Mouse (Mus musculus) midbrain, embryonic 11.5 days (tissue): ENCODE measurements at regions not wholly inside any gene's neighbourhood (a gene's known extent, or its start where the extent isn't known, plus 50 kb on each side); places are given as distances from the start of the nearest gene placed in this dataset.

ENCODE experiments used
- ATAC-seq: fragments of 200-750 bp; cut with Nextera tagmentation; 2 replicates; pipeline ENCODE4 v1.8.0; 2017; ENCODE audit warnings: moderate TSS enrichment, moderate library complexity; ENCODE audit not compliant: low FRiP score
- DNase-seq: peaks from one replicate; pipeline ENCODE4 v3.0.0; 2015; ENCODE audit warnings: low spot score; ENCODE audit errors: missing footprints
- H3K27ac ChIP-seq: fragments of 300-500 bp; sonication (generic); 2 replicates; pipeline ENCODE4 v1.5.1; 2014; ENCODE audit warnings: low read depth, low read length
- H3K27me3 ChIP-seq: fragments of 300-500 bp; sonication (generic); 2 replicates; pipeline ENCODE4 v1.6.1; 2014; ENCODE audit warnings: mild to moderate bottlenecking, low read length, moderate library complexity, mixed read lengths; ENCODE audit not compliant: control insufficient read depth, insufficient read depth
- H3K36me3 ChIP-seq: fragments of 300-500 bp; sonication (generic); 2 replicates; pipeline ENCODE4 v1.6.1; 2014; ENCODE audit warnings: mild to moderate bottlenecking, low read length, moderate library complexity, mixed read lengths; ENCODE audit not compliant: control insufficient read depth, insufficient read depth
- H3K4me1 ChIP-seq: fragments of 300-500 bp; sonication (generic); 2 replicates; pipeline ENCODE4 v1.6.1; 2014; ENCODE audit warnings: low read length; ENCODE audit not compliant: control insufficient read depth, insufficient read depth
- H3K4me2 ChIP-seq: fragments of 300-500 bp; sonication (generic); 2 replicates; pipeline ENCODE4 v1.6.1; 2014; ENCODE audit warnings: mild to moderate bottlenecking, moderate library complexity
- H3K4me3 ChIP-seq: fragments of 300-500 bp; sonication (generic); 2 replicates; pipeline ENCODE4 v1.5.1; 2014; ENCODE audit warnings: low read depth, low read length
- H3K9ac ChIP-seq: fragments of 300-500 bp; sonication (generic); 2 replicates; pipeline ENCODE4 v1.6.1; 2014; ENCODE audit warnings: low read length
- H3K9me3 ChIP-seq: fragments of 300-500 bp; sonication (generic); 2 replicates; pipeline ENCODE4 v1.6.1; 2016; ENCODE audit warnings: low read length; ENCODE audit not compliant: control insufficient read depth
- WGBS: fragments of 180-500 bp; shearing (Covaris S2); extraction: QIAGEN DNeasy Blood & Tissue Kit; methylation state at CpG from one replicate; pipeline ENCODE4 v1.1.7; 2014; 5-methylcytosine and 5-hydroxymethylcytosine counted together

- H3K9ac ChIP-seq, result no peak overlapping the region
- no peak overlapping the region for H3K27ac ChIP-seq
- no peak overlapping the region for H3K4me3 ChIP-seq
- H3K4me2 ChIP-seq, result no peak overlapping the region
- H3K36me3 ChIP-seq, result no peaks in the 10 kb centered on the region
- 77% methylated on average over 8 of the region's 8 CpGs for WGBS
- DNase-seq (no peak), ATAC-seq (no peak)
- H3K9me3 ChIP-seq, result no peaks in the 10 kb centered on the region
- no peaks in the 10 kb centered on the region for H3K4me1 ChIP-seq
- H3K27me3 ChIP-seq, result no peaks in the 10 kb centered on the region
Measured at GRCm38 (mm10) chr16:63225097-63225496, 371.0 kb downstream of the Pros1 start.

GRCm38 (mm10) chr16:63229135-63229534 lies 375.0 kb downstream of the Pros1 start:
- DNase-seq (no peak), ATAC-seq (no peak)
- Histone ChIP-seq H3K36me3 (no peaks in the 10 kb centered on the region), H3K27me3 (no peaks in the 10 kb centered on the region), H3K27ac (no peak overlapping the region), H3K4me3 (no peak overlapping the region), H3K9me3 (no peaks in the 10 kb centered on the region), H3K9ac (no peak overlapping the region), H3K4me2 (no peak overlapping the region), H3K4me1 (no peaks in the 10 kb centered on the region)
- 42% methylated on average over 1 of the region's 1 CpGs for WGBS

GRCm38 (mm10) chr16:63229567-63229966 lies 375.5 kb downstream of the Pros1 start:
- ATAC-seq (no peak), DNase-seq (no peak)
- Histone ChIP-seq H3K9me3 (no peaks in the 10 kb centered on the region), H3K9ac (no peak overlapping the region), H3K27me3 (no peaks in the 10 kb centered on the region), H3K4me3 (no peak overlapping the region), H3K36me3 (no peaks in the 10 kb centered on the region), H3K27ac (no peak overlapping the region), H3K4me1 (no peaks in the 10 kb centered on the region), H3K4me2 (no peak overlapping the region)
- WGBS, result 77% methylated on average over 3 of the region's 3 CpGs

- H3K36me3 ChIP-seq, result no peaks in the 10 kb centered on the region
- no peak overlapping the region for H3K4me2 ChIP-seq
- ATAC-seq (peak; percentile 74), DNase-seq (no peak)
- no peaks in the 10 kb centered on the region for H3K4me1 ChIP-seq
- H3K27ac ChIP-seq, result no peak overlapping the region
- no peaks in the 10 kb centered on the region for H3K9me3 ChIP-seq
- H3K4me3 ChIP-seq, result no peak overlapping the region
- no peaks in the 10 kb centered on the region for H3K27me3 ChIP-seq
- WGBS, result 43% methylated on average over 5 of the region's 5 CpGs
- no peak overlapping the region for H3K9ac ChIP-seq
Measured at GRCm38 (mm10) chr16:63270173-63270572, 416.1 kb downstream of the Pros1 start.

GRCm38 (mm10) chr16:63277556-63277955 lies 423.4 kb downstream of the Pros1 start:
- Histone ChIP-seq H3K4me3 (no peak overlapping the region), H3K9me3 (no peaks in the 10 kb centered on the region), H3K4me2 (no peak overlapping the region), H3K36me3 (no peaks in the 10 kb centered on the region), H3K27me3 (no peaks in the 10 kb centered on the region), H3K9ac (no peak overlapping the region), H3K4me1 (no peaks in the 10 kb centered on the region), H3K27ac (no peak overlapping the region)
- WGBS, result 76% methylated on average over 1 of the region's 1 CpGs
- DNase-seq, result no peak
- ATAC-seq, result no peak

- no peak for DNase-seq
- ATAC-seq, result peak; percentile 65; the same call in 1 of the 2 replicates
Measured at GRCm38 (mm10) chr16:63278259-63278697, 424.2 kb downstream of the Pros1 start.

GRCm38 (mm10) chr16:63287655-63288054 lies 433.5 kb downstream of the Pros1 start:
- Histone ChIP-seq H3K4me1 (no peaks in the 10 kb centered on the region), H3K27me3 (no peaks in the 10 kb centered on the region), H3K4me3 (no peak overlapping the region), H3K27ac (no peak overlapping the region), H3K9ac (no peak overlapping the region), H3K4me2 (no peak overlapping the region), H3K9me3 (no peaks in the 10 kb centered on the region), H3K36me3 (no peaks in the 10 kb centered on the region)
- ATAC-seq, result no peak
- DNase-seq, result no peak
- 86% methylated on average over 7 of the region's 7 CpGs for WGBS

More at GRCm38 (mm10) chr16:63278259-63278697, 424.2 kb downstream of the Pros1 start:
- H3K4me2 ChIP-seq, result no peak overlapping the region
- H3K4me3 ChIP-seq, result no peak overlapping the region
- H3K9ac ChIP-seq, result no peak overlapping the region
- H3K36me3 ChIP-seq, result no peaks in the 10 kb centered on the region
- no peaks in the 10 kb centered on the region for H3K27me3 ChIP-seq
- WGBS, result 64% methylated on average over 2 of the region's 2 CpGs
- no peak overlapping the region for H3K27ac ChIP-seq
- no peaks in the 10 kb centered on the region for H3K9me3 ChIP-seq
- H3K4me1 ChIP-seq, result no peaks in the 10 kb centered on the region

GRCm38 (mm10) chr16:63311676-63312075 lies 457.6 kb downstream of the Pros1 start:
- no peak for ATAC-seq
- Histone ChIP-seq H3K4me1 (no peaks in the 10 kb centered on the region), H3K4me2 (no peak overlapping the region), H3K27ac (no peak overlapping the region), H3K9ac (no peak overlapping the region), H3K4me3 (no peak overlapping the region), H3K36me3 (no peaks in the 10 kb centered on the region), H3K27me3 (no peaks in the 10 kb centered on the region), H3K9me3 (no peaks in the 10 kb centered on the region)
- no peak for DNase-seq
- WGBS, result 93% methylated on average over 1 of the region's 1 CpGs

GRCm38 (mm10) chr16:63313544-63313943 lies 459.4 kb downstream of the Pros1 start:
- no peak overlapping the region for H3K9ac ChIP-seq
- H3K4me1 ChIP-seq, result no peaks in the 10 kb centered on the region
- H3K36me3 ChIP-seq, result no peaks in the 10 kb centered on the region
- H3K9me3 ChIP-seq, result no peaks in the 10 kb centered on the region
- ATAC-seq, result no peak
- no peak overlapping the region for H3K27ac ChIP-seq
- no peak overlapping the region for H3K4me3 ChIP-seq
- WGBS, result 96% methylated on average over 1 of the region's 1 CpGs
- DNase-seq, result no peak
- H3K27me3 ChIP-seq, result no peaks in the 10 kb centered on the region
- no peak overlapping the region for H3K4me2 ChIP-seq

- Histone ChIP-seq H3K4me1 (no peaks in the 10 kb centered on the region), H3K27ac (no peak overlapping the region), H3K4me3 (no peak overlapping the region), H3K4me2 (no peak overlapping the region), H3K27me3 (no peaks in the 10 kb centered on the region), H3K36me3 (no peaks in the 10 kb centered on the region), H3K9me3 (no peaks in the 10 kb centered on the region), H3K9ac (no peak overlapping the region)
- ATAC-seq (no peak), DNase-seq (no peak)
- WGBS, result 63% methylated on average over 5 of the region's 5 CpGs
Measured at GRCm38 (mm10) chr16:63319602-63320001, 465.5 kb downstream of the Pros1 start.
